Mouse (Mus musculus): Measurements from ENCODE around the gene Kif4.

DNA sequence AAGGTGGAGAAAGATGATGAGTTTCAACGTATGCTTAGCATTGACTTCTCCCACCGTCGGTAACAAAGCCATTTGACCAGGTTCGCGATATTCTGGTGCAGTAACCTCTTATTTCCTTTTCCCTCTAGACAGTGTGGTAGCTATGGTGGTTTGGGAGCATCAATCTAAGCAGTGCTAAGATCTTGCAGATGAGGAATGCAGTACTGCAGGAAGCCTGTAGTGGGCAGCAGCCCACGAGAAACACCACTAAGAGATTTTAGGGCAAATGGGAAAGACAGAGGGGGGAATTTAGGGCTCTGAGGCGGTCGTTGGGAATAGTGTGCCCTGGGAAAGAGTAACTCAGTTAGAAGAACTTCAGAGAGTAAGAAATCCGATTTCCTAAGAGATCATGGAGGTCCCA is 151.0 kb downstream of the Kif4 start:
- TF ChIP-seq CTCF (IDR thresholded peaks at IDR 0.05; ENCODE audit: insufficient read depth, low read depth, low read length): no peak
- TF ChIP-seq POLR2A (IDR thresholded peaks at IDR 0.05; ENCODE audit: insufficient read depth, low read depth, low read length): no peak

All from olfactory bulb, adult 2 months (tissue).